Mouse (Mus musculus): ENCODE data around the gene Nr1i2. TPM values are rescaled to one million over a fixed set of nuclear protein-coding genes. Genes with fewer than 3 reads are reported as not detected.

The Nr1i2 gene
- total and polyA plus RNA-seq, 3 experiments: not detected

DNA sequence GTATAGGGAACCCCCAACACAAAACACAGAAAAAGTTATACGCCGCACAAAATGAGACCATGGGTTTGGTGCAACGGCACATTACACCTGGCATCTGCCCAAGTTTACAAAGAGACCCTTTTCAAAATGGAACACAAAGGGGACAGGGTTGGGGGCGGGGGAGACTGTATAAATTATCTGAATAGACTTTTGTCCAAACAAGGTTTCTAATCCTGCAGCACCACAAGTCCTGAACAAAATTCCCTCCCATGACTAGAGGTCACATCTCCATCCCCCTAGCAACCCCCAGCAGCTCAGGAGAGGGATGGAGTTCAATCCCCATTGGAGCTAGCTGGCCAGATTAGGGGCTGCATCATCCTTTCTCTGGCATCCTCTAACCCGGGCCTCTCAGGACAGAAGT lies 22.1 kb downstream of the Nr1i2 start:
- H3K4me3 ChIP-seq: no peak overlapping the region
- no peak for DNase-seq
- H3K27ac ChIP-seq: no peak overlapping the region
- H3K9ac ChIP-seq (ENCODE audit: low read depth, low read length): no peak overlapping the region
- no peaks in the 10 kb centered on the region for H3K27me3 ChIP-seq (ENCODE audit: control insufficient read depth, insufficient read depth, low read length)
- no peaks in the 10 kb centered on the region for H3K4me1 ChIP-seq (ENCODE audit: control insufficient read depth, insufficient read depth, low read length)
- TF ChIP-seq POLR2A (IDR thresholded peaks at IDR 0.05; ENCODE audit: insufficient read depth, low read depth, low read length): no peak
- no peak for TF ChIP-seq CTCF (IDR thresholded peaks at IDR 0.05)
- no peak for TF ChIP-seq EP300 (IDR thresholded peaks at IDR 0.05; ENCODE audit: insufficient read depth, low read depth, low read length)
- 74% methylated on average over 5 of the region's 5 CpGs for WGBS
- H3K36me3 ChIP-seq (ENCODE audit: control insufficient read depth, insufficient read depth, low read length): no peaks in the 10 kb centered on the region
- intact Hi-C loops (cut with DNase I): no loop called here
- H3K79me2 ChIP-seq (replicated peaks; ENCODE audit: control insufficient read depth, insufficient read depth, low read length): no peaks in the 10 kb centered on the region

DNA sequence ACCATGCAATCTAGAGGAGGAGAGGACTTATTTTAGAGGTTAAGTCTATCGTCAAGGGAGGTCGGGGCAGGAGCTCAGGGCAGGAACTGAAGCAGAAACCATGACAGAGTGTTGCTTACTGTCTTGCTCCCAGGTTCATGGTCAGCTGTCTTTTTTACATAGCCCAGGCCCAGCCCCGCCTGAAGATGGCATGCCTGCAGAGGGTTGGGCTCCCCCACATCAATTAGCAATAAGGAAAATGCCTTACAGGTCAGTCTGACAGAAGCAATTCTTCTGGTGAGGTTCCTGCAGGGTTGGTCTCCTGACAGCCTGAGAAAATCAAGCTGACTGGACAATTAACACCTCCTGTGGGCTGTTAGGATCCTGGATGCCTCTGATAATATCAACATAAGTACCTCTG lies 23.0 kb downstream of the Nr1i2 start:
- Histone ChIP-seq H3K9ac (ENCODE audit: low read depth, low read length) (no peak overlapping the region), H3K27me3 (ENCODE audit: control insufficient read depth, insufficient read depth, low read length) (no peaks in the 10 kb centered on the region), H3K4me1 (ENCODE audit: control insufficient read depth, insufficient read depth, low read length) (no peaks in the 10 kb centered on the region), H3K36me3 (ENCODE audit: control insufficient read depth, insufficient read depth, low read length) (no peaks in the 10 kb centered on the region), H3K79me2 (replicated peaks; ENCODE audit: control insufficient read depth, insufficient read depth, low read length) (no peaks in the 10 kb centered on the region), H3K27ac (no peak overlapping the region), H3K4me3 (no peak overlapping the region)
- TF ChIP-seq CTCF (IDR thresholded peaks at IDR 0.05) (no peak), POLR2A (IDR thresholded peaks at IDR 0.05; ENCODE audit: insufficient read depth, low read depth, low read length) (no peak), EP300 (IDR thresholded peaks at IDR 0.05; ENCODE audit: insufficient read depth, low read depth, low read length) (no peak)
- 46% methylated on average over 3 of the region's 3 CpGs for WGBS
- no peak for DNase-seq
- intact Hi-C loops (cut with DNase I): no loop called here

DNA sequence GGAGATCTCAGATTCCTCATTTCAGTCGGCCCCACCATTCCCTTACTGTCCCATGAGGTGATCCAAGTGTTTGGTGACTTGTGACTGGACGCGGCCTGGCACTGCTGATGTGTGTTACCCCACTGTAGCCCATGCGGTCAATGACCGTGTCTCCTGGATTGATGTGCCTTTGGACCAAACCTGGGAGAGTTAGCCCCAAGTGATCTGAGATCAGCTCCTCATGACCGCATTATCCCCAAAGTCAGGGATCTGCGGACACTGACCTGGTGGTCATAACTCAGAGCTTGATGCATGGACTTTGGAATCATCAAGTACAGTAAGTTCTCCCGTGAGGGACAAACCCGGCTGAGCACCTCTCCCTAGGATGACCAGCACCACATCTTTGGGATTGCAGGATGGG lies 38.7 kb downstream of the Nr1i2 start:
- TF ChIP-seq CTCF (IDR thresholded peaks at IDR 0.05) (no peak), EP300 (IDR thresholded peaks at IDR 0.05; ENCODE audit: insufficient read depth, low read depth, low read length) (no peak), POLR2A (IDR thresholded peaks at IDR 0.05; ENCODE audit: insufficient read depth, low read depth, low read length) (no peak)
- no peaks in the 10 kb centered on the region for H3K36me3 ChIP-seq (ENCODE audit: control insufficient read depth, insufficient read depth, low read length)
- intact Hi-C loops (cut with DNase I): no loop called here
- no peak overlapping the region for H3K4me3 ChIP-seq
- no peak for DNase-seq
- H3K27me3 ChIP-seq (ENCODE audit: control insufficient read depth, insufficient read depth, low read length): no peaks in the 10 kb centered on the region
- no peaks in the 10 kb centered on the region for H3K79me2 ChIP-seq (replicated peaks; ENCODE audit: control insufficient read depth, insufficient read depth, low read length)
- no peak overlapping the region for H3K9ac ChIP-seq (ENCODE audit: low read depth, low read length)
- 87% methylated on average over 9 of the region's 9 CpGs for WGBS
- H3K27ac ChIP-seq: no peak overlapping the region
- H3K4me1 ChIP-seq (ENCODE audit: control insufficient read depth, insufficient read depth, low read length): no peaks in the 10 kb centered on the region

DNA sequence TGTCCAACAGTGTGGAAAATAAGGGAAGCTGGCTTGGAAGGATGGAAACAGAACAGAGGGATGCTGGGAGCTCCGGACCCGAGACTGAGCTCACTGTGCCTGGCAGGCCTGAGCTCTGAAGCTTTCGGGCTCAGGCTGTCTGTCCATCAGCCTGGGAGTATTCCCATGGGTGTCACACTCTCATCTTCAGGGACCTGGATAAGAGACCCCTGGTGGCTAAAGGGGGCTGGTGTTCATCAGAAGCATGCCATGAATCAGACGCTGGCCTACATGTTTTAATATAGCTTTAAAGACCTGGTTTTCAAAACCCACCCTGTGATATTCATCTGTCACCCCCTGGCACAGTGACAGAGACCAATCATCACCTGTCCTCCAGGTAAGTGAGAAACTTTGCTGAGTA lies 39.5 kb downstream of the Nr1i2 start:
- H3K36me3 ChIP-seq (ENCODE audit: control insufficient read depth, insufficient read depth, low read length): no peaks in the 10 kb centered on the region
- no peak for DNase-seq
- no peaks in the 10 kb centered on the region for H3K79me2 ChIP-seq (replicated peaks; ENCODE audit: control insufficient read depth, insufficient read depth, low read length)
- H3K4me3 ChIP-seq: no peak overlapping the region
- intact Hi-C loops (cut with DNase I): no loop called here
- H3K9ac ChIP-seq (ENCODE audit: low read depth, low read length): no peak overlapping the region
- no peaks in the 10 kb centered on the region for H3K27me3 ChIP-seq (ENCODE audit: control insufficient read depth, insufficient read depth, low read length)
- no peak overlapping the region for H3K27ac ChIP-seq
- H3K4me1 ChIP-seq (ENCODE audit: control insufficient read depth, insufficient read depth, low read length): no peaks in the 10 kb centered on the region
- TF ChIP-seq POLR2A (IDR thresholded peaks at IDR 0.05; ENCODE audit: insufficient read depth, low read depth, low read length) (no peak), CTCF (IDR thresholded peaks at IDR 0.05) (peak; percentile 22; the same call in 1 of the 2 replicates), EP300 (IDR thresholded peaks at IDR 0.05; ENCODE audit: insufficient read depth, low read depth, low read length) (no peak)
- 52% methylated on average over 4 of the region's 4 CpGs for WGBS

DNA sequence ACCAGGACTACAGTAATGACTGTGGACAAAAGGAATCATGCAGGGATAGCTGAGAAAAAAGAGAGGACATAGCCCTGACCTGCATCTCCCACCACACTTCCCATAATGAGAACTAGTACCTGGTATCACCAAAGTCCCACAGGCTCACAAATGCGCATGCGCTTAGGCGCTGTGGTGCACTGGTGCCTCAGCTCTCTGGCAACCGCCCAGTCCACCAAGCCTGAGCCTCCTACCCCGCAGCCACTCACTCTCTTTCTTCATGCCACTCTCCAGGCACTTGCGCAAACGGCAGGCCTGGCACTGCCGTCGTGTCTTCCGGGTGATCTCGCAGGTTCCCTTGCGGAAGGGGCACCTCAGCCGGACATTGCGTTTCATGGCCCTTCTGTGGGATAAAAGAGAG lies 40.6 kb downstream of the Nr1i2 start:
- 80% methylated on average over 14 of the region's 14 CpGs for WGBS
- intact Hi-C loops (cut with DNase I): no loop called here
- Histone ChIP-seq H3K27ac (no peak overlapping the region), H3K4me1 (ENCODE audit: control insufficient read depth, insufficient read depth, low read length) (no peaks in the 10 kb centered on the region), H3K4me3 (no peak overlapping the region), H3K27me3 (ENCODE audit: control insufficient read depth, insufficient read depth, low read length) (no peaks in the 10 kb centered on the region), H3K79me2 (replicated peaks; ENCODE audit: control insufficient read depth, insufficient read depth, low read length) (no peaks in the 10 kb centered on the region), H3K36me3 (ENCODE audit: control insufficient read depth, insufficient read depth, low read length) (no peaks in the 10 kb centered on the region), H3K9ac (ENCODE audit: low read depth, low read length) (no peak overlapping the region)
- TF ChIP-seq POLR2A (IDR thresholded peaks at IDR 0.05; ENCODE audit: insufficient read depth, low read depth, low read length): no peak
- no peak for TF ChIP-seq CTCF (IDR thresholded peaks at IDR 0.05)
- no peak for TF ChIP-seq EP300 (IDR thresholded peaks at IDR 0.05; ENCODE audit: insufficient read depth, low read depth, low read length)
- DNase-seq: no peak

DNA sequence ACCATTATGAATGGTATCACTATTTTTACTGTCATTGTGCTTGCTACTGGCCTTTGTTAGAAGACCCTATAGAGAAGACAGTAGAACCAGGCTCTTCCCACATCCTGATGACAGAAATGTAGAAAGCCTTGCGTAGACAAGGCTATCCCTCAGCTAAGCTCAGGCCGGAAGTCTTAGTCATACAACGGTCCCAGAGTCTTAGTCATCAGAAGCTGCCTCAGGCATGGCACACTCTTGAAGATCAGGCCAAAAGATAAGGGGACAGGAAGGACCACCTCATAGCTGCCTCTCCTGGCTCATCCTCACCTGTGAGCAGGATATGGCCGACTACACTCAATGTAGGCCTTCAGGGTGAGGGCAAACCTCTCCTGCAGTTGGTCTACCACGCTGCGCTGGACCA lies 44.2 kb downstream of the Nr1i2 start:
- no peak overlapping the region for H3K27ac ChIP-seq
- no peak for DNase-seq
- no peak for TF ChIP-seq CTCF (IDR thresholded peaks at IDR 0.05)
- TF ChIP-seq EP300 (IDR thresholded peaks at IDR 0.05; ENCODE audit: insufficient read depth, low read depth, low read length): no peak
- TF ChIP-seq POLR2A (IDR thresholded peaks at IDR 0.05; ENCODE audit: insufficient read depth, low read depth, low read length): no peak
- H3K36me3 ChIP-seq (ENCODE audit: control insufficient read depth, insufficient read depth, low read length): no peaks in the 10 kb centered on the region
- peaks cover 2% of the 10 kb centered on the region for H3K4me1 ChIP-seq (ENCODE audit: control insufficient read depth, insufficient read depth, low read length)
- H3K27me3 ChIP-seq (ENCODE audit: control insufficient read depth, insufficient read depth, low read length): no peaks in the 10 kb centered on the region
- WGBS: 87% methylated on average over 6 of the region's 6 CpGs
- intact Hi-C loops (cut with DNase I): no loop called here
- H3K9ac ChIP-seq (ENCODE audit: low read depth, low read length): no peak overlapping the region
- no peaks in the 10 kb centered on the region for H3K79me2 ChIP-seq (replicated peaks; ENCODE audit: control insufficient read depth, insufficient read depth, low read length)
- H3K4me3 ChIP-seq: no peak overlapping the region

Measured in heart, adult 2 months (tissue).